ENCODE assay signal across 8 mouse cellular contexts in the genomic region with DNA sequence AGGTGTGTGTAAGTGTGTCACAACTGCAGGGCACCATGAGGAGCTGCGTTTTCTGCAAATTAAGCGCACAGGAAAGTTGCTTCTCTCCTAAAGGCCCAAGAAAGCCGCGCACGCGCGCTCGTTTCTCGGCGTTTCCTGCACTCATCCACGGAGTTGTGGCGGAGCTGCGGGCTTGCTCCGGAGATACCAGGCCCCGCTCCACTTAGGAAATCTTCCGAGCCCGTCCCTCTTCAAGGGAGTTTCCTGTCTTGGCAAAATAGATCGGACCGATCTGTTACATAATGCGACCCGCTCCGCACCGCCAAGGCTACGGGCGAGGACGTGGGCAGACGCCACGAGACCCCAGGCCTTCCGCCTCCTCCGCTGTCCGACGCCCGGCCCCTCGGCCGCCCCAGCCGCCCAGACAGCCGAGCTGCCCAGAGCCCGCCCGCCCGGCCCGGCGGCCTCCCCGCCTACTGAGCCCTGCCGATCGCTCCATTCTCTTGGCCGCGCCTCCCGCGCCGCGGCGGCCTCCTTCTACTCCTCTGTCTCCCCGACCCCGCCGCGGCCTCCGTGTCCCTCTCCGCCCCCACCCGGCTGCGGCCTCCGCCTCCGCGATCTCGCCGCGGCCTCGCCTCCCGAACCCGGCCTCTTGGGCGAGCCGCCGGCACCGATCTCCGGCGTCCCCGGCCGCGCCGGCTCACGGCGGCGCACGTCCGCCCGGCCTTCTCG. TPM values are rescaled to one million over a fixed set of nuclear protein-coding genes. Genes with fewer than 3 reads are reported as not detected.
A peak's percentile ranks its signal among the peaks of the same experiment; 100 is the strongest.
DNase-seq lines count a peak whose midpoint lies in the region; ATAC-seq and TF ChIP-seq lines count a peak whose summit lies in the region.

No protein-coding gene starts in this region.

- H3K27ac ChIP-seq in CH12.LX (ENCODE audit: insufficient read depth, low read depth) = peak overlapping the region; percentile 19; the same call in 1 of the 2 replicates
- H3K27ac ChIP-seq in forebrain, embryonic 12.5 days = peak overlapping the region; percentile 89
- H3K27ac ChIP-seq in heart, postnatal 0 days (ENCODE audit: low read depth) = peak overlapping the region; percentile 94
- H3K27ac ChIP-seq in neural tube, embryonic 13.5 days (replicated peaks) = peak overlapping the region; percentile 88

- H3K4me3 ChIP-seq in CH12.LX (replicated peaks in 1 of 3; ENCODE audit: low read depth in 2 of 3, low read length in 2 of 3, poor library complexity in 1 of 3) = peak overlapping the region; percentile 83 to 98 (median 84)
- H3K4me3 ChIP-seq in forebrain, embryonic 12.5 days (replicated peaks) = peak overlapping the region; percentile 100
- peak overlapping the region; percentile 92 for H3K4me3 ChIP-seq in heart, postnatal 0 days (ENCODE audit: low read depth, low read length)
- H3K4me3 ChIP-seq in neural tube, embryonic 13.5 days = peak overlapping the region; percentile 99

- peaks cover 10 to 34% of the 10 kb centered on the region in 2 experiments; a peak in 3 of 4 replicates for H3K4me1 ChIP-seq in CH12.LX (ENCODE audit: control insufficient read depth in 1 of 2, insufficient read depth in 2 of 2)
- H3K4me1 ChIP-seq in forebrain, embryonic 12.5 days = peaks cover 32% of the 10 kb centered on the region
- H3K4me1 ChIP-seq in heart, postnatal 0 days (ENCODE audit: control insufficient read depth, insufficient read depth) = peaks cover 24% of the 10 kb centered on the region
- peaks cover 41% of the 10 kb centered on the region for H3K4me1 ChIP-seq in neural tube, embryonic 13.5 days (replicated peaks)

- in situ Hi-C loops in CH12.LX (cut with MboI; ENCODE audit: low pct_ligation_motif_present, low pct_unique_long_range_greater_than_20kb, low sequenced_read_pairs) = no loop called here

- H3K9me3 ChIP-seq in CH12.LX (replicated peaks; ENCODE audit: low read length) = no peaks in the 10 kb centered on the region
- no peaks in the 10 kb centered on the region for H3K9me3 ChIP-seq in forebrain, embryonic 12.5 days
- H3K9me3 ChIP-seq in heart, postnatal 0 days (replicated peaks; ENCODE audit: control insufficient read depth, low read length) = no peaks in the 10 kb centered on the region
- H3K9me3 ChIP-seq in neural tube, embryonic 13.5 days = no peaks in the 10 kb centered on the region

- TF ChIP-seq CTCF in CH12.LX (conservative IDR thresholded peaks at IDR 0.05 in 1 of 2, IDR thresholded peaks at IDR 0.05 in 1 of 2; ENCODE audit: low read depth in 2 of 2, low read length in 2 of 2) = no peak
- TF ChIP-seq CTCF in heart, postnatal 0 days (IDR thresholded peaks at IDR 0.05; ENCODE audit: low read depth) = no peak

- H3K4me2 ChIP-seq in CH12.LX (ENCODE audit: insufficient read depth, low read depth, poor library complexity, severe bottlenecking) = peak overlapping the region; percentile 86
- peak overlapping the region; percentile 93 for H3K4me2 ChIP-seq in forebrain, embryonic 12.5 days
- H3K4me2 ChIP-seq in heart, postnatal 0 days (ENCODE audit: low read depth, low read length) = peak overlapping the region; percentile 80
- peak overlapping the region; percentile 99 for H3K4me2 ChIP-seq in neural tube, embryonic 13.5 days

- no peaks in the 10 kb centered on the region for H3K27me3 ChIP-seq in CH12.LX (replicated peaks)
- no peaks in the 10 kb centered on the region for H3K27me3 ChIP-seq in forebrain, embryonic 12.5 days
- no peaks in the 10 kb centered on the region for H3K27me3 ChIP-seq in heart, postnatal 0 days (ENCODE audit: control insufficient read depth, insufficient read depth, low read length)
- no peaks in the 10 kb centered on the region for H3K27me3 ChIP-seq in neural tube, embryonic 13.5 days

- TF ChIP-seq POLR2A in CH12.LX (IDR thresholded peaks at IDR 0.05; ENCODE audit: low read depth, low read length) = peak; percentile 29; the same call in 1 of the 2 replicates

- dilution Hi-C loops in CH12.LX (cut with MboI; ENCODE audit: extremely low pct_ligation_motif_present, extremely low pct_unique_long_range_greater_than_20kb, low sequenced_read_pairs) = no loop called here

- no peak for TF ChIP-seq EP300 in CH12.LX (IDR thresholded peaks at IDR 0.05; ENCODE audit: low read length)
- no peak for TF ChIP-seq EP300 in heart, postnatal 0 days (IDR thresholded peaks at IDR 0.05; ENCODE audit: low read depth)

- TF ChIP-seq RAD21 in CH12.LX (IDR thresholded peaks at IDR 0.05; ENCODE audit: low read depth, low read length) = no peak

- H3K79me2 ChIP-seq in CH12.LX (replicated peaks; ENCODE audit: control insufficient read depth, extremely low read depth, insufficient read depth, poor library complexity, severe bottlenecking) = peaks cover 49% of the 10 kb centered on the region

- WGBS in forebrain, embryonic 12.5 days = under 1% methylated on average over 86 of the region's 86 CpGs
- 1% methylated on average over 59 of the region's 86 CpGs for WGBS in heart, postnatal 0 days
- under 1% methylated on average over 79 of the region's 86 CpGs for WGBS in neural tube, embryonic 13.5 days

- H3K36me3 ChIP-seq in CH12.LX (replicated peaks in 1 of 2; ENCODE audit: control insufficient read depth in 1 of 2, insufficient read depth in 1 of 2, low read length in 1 of 2) = peaks cover 19 to 33% of the 10 kb centered on the region in 2 experiments
- peaks cover 28% of the 10 kb centered on the region for H3K36me3 ChIP-seq in forebrain, embryonic 12.5 days (replicated peaks)
- peaks cover 23% of the 10 kb centered on the region for H3K36me3 ChIP-seq in heart, postnatal 0 days (replicated peaks; ENCODE audit: control insufficient read depth, insufficient read depth, low read length)
- peaks cover 26% of the 10 kb centered on the region for H3K36me3 ChIP-seq in neural tube, embryonic 13.5 days

- ATAC-seq in forebrain, embryonic 12.5 days (ENCODE audit: low FRiP score) = peak; percentile 53
- peak; percentile 57 for ATAC-seq in heart, postnatal 0 days (ENCODE audit: insufficient read depth, low read depth)
- ATAC-seq in neural tube, embryonic 13.5 days (ENCODE audit: low read depth) = peak; percentile 26; the same call in 1 of the 2 replicates

- H3K9ac ChIP-seq in CH12.LX (ENCODE audit: insufficient read depth, low read depth) = peak overlapping the region; percentile 97
- H3K9ac ChIP-seq in forebrain, embryonic 12.5 days = peak overlapping the region; percentile 99
- H3K9ac ChIP-seq in heart, postnatal 0 days (replicated peaks; ENCODE audit: low read depth, low read length) = peak overlapping the region; percentile 95
- peak overlapping the region; percentile 99 for H3K9ac ChIP-seq in neural tube, embryonic 13.5 days

- peak; percentile 49 for DNase-seq in CH12.LX (ENCODE audit: extremely low read depth)
- peak; percentile 50 for DNase-seq in c-Kit-positive CD71-positive TER-119-positive erythroid progenitor cells, embryonic 14.5 days (ENCODE audit: low spot score)
- peak; percentile 36 for DNase-seq in heart, postnatal 0 days (ENCODE audit: low spot score)
- peak; percentile 72 to 85 for DNase-seq in kidney, postnatal 36 days
- peak; percentile 71 for DNase-seq in lung, adult 18-20 months
- DNase-seq in testis, postnatal 10 days (ENCODE audit: low spot score) = peak; percentile 79

TF ChIP-seq in CH12.LX, 34 proteins besides CTCF, POLR2A, EP300 and RAD21:
- TF ChIP-seq NRF1 (IDR thresholded peaks at IDR 0.05; ENCODE audit: low read depth, low read length) (peak; percentile 77), MXI1 (IDR thresholded peaks at IDR 0.05; ENCODE audit: low read depth, low read length) (peak; percentile 12; the same call in 1 of the 2 replicates), UBTF (IDR thresholded peaks at IDR 0.05; ENCODE audit: low read depth, low read length) (no peak; the same call in 1 of the 2 replicates)

RNA-seq across cellular contexts. Expression of gene Brd1, which starts 0.8 kb away (rescaled TPM):
- 15.9 and 16.2 TPM in 2 replicates for total RNA-seq in CH12.LX (2012; rRNA removed)
- 11.7 and 13.6 TPM in 2 replicates for total RNA-seq in CH12.LX (2014; rRNA removed)
- 17.7 and 19.1 TPM in 2 replicates for polyA plus RNA-seq in CH12.LX (2012; ENCODE audit: insufficient read length, low read depth)
- 30.0 and 31.8 TPM in 2 replicates for polyA plus RNA-seq in forebrain, embryonic 12.5 days (2016; fragmentation: Nextera tagmentation; extraction: Ambion mirVana)
- total RNA-seq in heart, postnatal 0 days (2014; rRNA removed; ENCODE audit: low replicate concordance) = 35.8 and 36.8 TPM in 2 replicates
- 7.9 and 9.9 TPM in 2 replicates for polyA plus RNA-seq in heart, postnatal 0 days (2015; fragmentation: Nextera tagmentation; extraction: Ambion mirVana)
- 18.1 and 20.3 TPM in 2 replicates for polyA plus RNA-seq in neural tube, embryonic 13.5 days (2015; fragmentation: Nextera tagmentation; extraction: Ambion mirVana)

RNA-seq across cellular contexts. Expression of gene Zbed4, which starts 18.3 kb away (rescaled TPM):
- total RNA-seq in CH12.LX (2012; rRNA removed) = 13.8 and 16.7 TPM in 2 replicates
- total RNA-seq in CH12.LX (2014; rRNA removed) = 16.7 TPM in 2 replicates
- 9.9 and 11.0 TPM in 2 replicates for polyA plus RNA-seq in CH12.LX (2012; ENCODE audit: insufficient read length, low read depth)
- 43.6 and 47.1 TPM in 2 replicates for polyA plus RNA-seq in forebrain, embryonic 12.5 days (2016; fragmentation: Nextera tagmentation; extraction: Ambion mirVana)
- 15.7 and 16.6 TPM in 2 replicates for total RNA-seq in heart, postnatal 0 days (2014; rRNA removed; ENCODE audit: low replicate concordance)
- polyA plus RNA-seq in heart, postnatal 0 days (2015; fragmentation: Nextera tagmentation; extraction: Ambion mirVana) = 4.0 and 5.1 TPM in 2 replicates
- 22.5 and 24.7 TPM in 2 replicates for polyA plus RNA-seq in neural tube, embryonic 13.5 days (2015; fragmentation: Nextera tagmentation; extraction: Ambion mirVana)

Comparison
In these comparisons a context has a peak if more than half of its experiments do, and no peak if none do; other contexts are left out.
1. Peak in every context shown above with its lines: DNase-seq, ATAC-seq, H3K4me3 ChIP-seq and H3K27ac ChIP-seq.
2. H3K27ac ChIP-seq: peak in every context shown above with its lines; median percentile 94 in heart, postnatal 0 days; 89 in forebrain, embryonic 12.5 days; 88 in neural tube, embryonic 13.5 days; 19 in CH12.LX.